Mouse (Mus musculus) c-Kit-negative CD71-positive TER-119-positive erythroid progenitor cells, embryonic 14.5 days (primary cell): ENCODE data around the gene Fryl.
A peak's percentile ranks its signal among the peaks of the same experiment; 100 is the strongest.

ENCODE experiments used
- DNase-seq: peaks from one replicate; pipeline ENCODE4 v3.0.0-alpha.2; 2013; ENCODE audit warnings: low read depth, low spot score

The Fryl gene

GRCm38 (mm10) chr5:73194740-73195139 lies 61.7 kb downstream of the Fryl start:
- DNase-seq, result no peak

GRCm38 (mm10) chr5:73194083-73194570 lies 62.3 kb downstream of the Fryl start:
- peak; percentile 61 for DNase-seq

DNA sequence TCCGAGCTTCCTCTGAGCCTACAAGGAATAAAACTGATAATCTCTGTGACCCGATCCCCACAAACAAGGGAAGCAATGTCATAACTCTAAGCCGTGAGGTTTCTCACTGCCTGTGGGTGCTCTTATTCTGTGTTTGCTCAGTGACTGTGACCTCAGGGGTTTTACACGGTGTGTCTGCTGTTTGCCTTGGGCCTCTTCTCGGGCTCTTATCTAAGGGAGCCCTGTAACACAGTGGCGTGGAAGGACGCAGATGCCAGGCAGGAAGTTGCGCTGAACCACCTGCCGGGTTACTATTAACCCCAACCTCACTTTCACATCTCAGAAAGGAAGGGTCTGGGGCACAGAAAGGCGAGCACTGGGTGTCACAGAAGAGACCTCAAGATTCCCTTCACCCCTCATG lies 62.8 kb downstream of the Fryl start:
- DNase-seq, result peak; percentile 66

GRCm38 (mm10) chr5:73192870-73193576 lies 63.4 kb downstream of the Fryl start:
- no peak for DNase-seq

GRCm38 (mm10) chr5:73191765-73192164 lies 64.7 kb downstream of the Fryl start:
- peak; percentile 84 for DNase-seq

DNA sequence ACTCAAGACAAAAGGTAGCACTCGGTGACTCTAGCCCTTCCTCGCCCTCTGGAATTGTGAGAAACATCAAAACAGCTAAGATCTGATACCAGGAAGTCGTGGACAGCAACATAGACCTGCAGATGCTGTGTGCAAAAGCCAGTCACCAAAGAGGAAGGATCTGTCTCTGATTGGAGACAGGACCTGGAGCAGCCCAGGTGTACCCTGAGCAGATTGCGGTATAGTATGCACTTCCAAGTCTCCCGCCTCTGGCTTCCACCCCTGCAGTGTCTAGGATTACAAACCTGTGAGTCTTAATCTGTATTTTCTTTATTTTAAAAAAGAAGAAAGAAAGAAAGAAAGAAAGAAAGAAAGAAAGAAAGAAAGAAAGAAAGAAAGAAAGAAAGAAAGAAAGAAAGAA lies 66.3 kb downstream of the Fryl start:
- DNase-seq, result no peak

DNA sequence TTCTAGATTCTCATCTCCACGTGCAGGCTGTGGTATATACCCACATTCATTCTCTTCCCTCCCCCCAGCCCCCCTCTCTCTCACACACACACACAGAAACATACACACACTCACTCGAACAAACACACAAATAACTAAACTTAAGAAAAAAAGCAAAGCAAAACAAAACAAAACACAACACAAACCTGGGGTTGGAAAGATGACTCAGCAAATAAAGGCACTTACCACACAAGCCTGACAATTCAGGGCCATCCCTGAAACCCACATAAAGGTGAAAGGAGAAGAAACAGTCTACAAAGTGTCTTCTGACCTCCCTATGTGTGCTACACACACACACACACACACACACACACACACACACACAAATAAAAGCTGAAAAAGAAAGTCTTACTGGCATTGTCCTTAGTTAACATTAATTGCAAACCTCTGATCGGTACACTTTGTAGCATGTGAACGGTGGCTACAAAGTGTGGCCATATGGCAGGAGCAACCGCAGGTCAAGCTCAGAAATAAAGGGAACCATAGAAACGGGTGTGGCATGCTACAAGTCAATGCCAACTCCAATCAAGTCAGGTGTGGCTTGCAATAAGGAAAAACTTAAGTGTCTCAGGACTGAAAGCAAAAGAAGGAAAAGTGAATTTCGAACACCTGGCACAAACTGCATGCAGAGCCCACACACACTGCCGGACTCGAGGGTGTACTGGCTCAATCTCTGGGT lies 66.8 kb downstream of the Fryl start:
- peak; percentile 57 for DNase-seq

DNA sequence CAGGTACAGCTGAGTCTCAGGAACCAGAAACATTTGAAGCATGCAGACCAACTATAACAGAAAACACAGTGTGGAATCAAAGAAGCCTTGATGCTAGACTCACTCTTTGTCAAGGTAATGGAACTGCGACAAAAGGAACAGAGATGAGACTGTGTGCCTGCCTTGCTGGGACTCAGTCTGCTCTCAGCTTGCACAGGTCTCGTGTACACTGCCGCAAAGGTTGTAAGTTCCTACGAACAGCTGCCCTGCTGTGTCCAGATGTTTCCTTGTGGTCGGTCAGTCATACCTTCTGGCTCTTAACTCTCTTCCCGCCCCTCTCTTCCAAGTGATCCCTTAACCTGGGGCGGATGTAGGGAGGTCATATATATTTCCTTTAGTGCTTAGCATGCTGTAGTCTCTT lies 67.8 kb downstream of the Fryl start:
- no peak for DNase-seq

- no peak for DNase-seq
Observed at GRCm38 (mm10) chr5:73188164-73188563, 68.3 kb downstream of the Fryl start.

- no peak for DNase-seq
Observed at GRCm38 (mm10) chr5:73186912-73187311, 69.5 kb downstream of the Fryl start.

- DNase-seq, result no peak
Observed at GRCm38 (mm10) chr5:73185424-73185823, 71.0 kb downstream of the Fryl start.

DNA sequence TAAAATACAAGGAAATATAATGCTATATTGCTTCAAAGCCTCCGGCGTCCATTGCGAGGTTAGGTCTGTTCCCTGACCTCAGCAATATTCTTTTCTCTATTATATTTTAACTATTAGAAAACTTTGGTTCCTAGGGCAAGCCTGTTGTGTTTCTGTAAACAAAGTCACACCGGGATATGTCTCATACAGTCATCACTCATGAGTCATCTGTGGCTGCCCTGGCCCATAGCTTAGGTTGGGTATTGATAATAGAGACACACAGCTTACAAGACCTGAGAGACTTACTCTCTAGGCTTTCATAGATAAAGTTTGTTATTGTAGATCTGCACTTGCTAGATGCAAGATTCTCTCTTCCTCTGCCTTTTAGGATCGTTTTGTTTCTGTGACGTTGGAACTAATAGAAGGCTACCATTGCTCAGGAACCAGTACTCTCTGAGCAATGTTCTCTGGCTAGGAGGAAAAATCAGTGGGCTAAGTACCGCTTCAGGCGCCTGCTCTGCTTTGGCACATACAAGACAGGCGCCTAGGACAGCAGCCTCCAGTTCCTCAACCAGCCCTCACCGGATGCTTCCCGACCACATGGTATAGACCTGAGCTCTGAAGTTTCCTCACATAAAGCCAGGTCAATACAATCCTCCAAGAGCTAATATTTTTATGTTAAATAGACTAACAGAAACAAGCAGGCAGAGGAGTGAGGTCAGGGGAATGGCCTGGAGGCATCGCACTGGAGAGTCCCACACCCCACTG lies 73.5 kb downstream of the Fryl start:
- DNase-seq, result no peak

GRCm38 (mm10) chr5:73182191-73182590 lies 74.2 kb downstream of the Fryl start:
- no peak for DNase-seq

DNA sequence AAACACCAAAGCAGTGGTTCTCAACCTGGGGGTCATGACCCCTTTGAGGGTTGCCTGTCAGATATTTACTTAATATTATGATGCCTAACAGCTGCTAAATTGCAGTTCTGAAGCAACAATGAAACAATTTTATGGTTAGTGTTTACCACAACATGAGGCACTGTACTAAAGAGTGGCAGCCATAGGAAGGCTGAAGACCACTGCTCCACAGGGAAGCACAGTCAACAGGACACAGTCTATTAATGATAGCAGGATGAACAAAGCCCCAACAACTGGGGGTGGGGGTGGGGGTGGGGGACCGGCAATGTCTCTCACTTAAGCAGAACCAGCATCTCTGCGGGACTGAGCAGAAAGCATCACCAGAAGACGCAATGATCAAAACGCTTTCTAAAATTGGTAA lies 80.1 kb downstream of the Fryl start:
- no peak for DNase-seq

DNA sequence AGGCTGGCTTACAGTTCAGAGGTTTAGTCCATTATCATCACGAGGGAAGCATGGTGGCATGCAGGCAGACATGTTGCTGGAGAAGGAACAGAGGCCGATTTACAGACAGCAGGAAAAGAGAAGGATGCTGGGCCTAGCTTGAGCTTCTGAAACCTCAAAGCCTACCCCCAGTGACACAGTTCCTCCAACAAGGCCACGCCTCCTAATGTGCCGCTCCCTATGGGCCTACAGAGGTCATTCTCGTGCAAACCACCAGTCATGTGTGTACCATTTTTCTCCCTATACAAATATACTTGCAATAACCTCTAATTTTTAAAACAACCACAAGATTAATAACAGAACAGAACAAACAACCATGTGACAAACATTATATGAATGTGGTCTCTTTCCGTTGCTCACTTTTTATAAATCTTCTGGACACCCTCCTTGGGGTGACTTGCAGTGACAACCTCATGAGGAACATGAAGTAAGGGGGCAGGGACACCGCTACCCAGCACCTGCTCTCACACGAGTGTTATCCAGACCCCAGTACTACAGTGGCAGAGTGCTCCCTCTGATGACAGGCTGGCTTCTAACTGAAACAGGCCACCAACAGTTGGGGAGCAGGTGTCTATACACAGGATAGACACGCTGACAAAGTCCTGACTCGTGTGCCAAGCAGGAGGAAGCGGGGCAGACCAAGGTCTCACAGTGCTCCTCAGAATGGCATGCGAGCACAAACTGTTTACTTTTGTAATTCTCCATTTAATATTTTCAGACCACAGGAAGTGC lies 80.9 kb downstream of the Fryl start:
- DNase-seq, result no peak

DNA sequence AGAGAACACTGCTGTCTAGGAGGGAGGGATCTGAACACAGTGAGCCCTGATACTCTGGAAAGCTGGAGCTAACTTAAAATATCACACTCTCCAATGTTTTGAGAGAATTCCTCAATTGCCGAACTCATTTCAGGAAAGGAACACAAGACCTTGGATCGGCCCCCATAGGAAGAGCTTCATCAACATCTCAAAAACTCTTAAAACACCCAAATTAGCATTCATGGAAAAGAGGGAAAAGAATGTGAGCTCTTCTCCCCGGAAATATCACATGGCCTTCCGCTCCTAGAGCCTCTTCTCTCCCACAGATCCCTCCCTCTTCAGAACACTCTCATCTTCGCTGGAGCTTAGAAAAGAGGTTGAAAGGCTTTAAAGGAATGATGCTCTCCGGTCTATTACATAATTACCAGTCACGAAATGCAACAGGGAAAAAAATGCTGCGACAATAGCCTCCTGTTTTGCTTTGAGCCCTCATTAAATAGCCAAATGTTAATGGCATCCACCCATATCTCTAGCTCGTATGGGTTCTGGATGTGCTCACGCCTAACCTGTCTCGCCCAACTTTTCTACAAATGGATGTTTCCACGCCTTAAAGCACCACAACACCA lies 84.4 kb downstream of the Fryl start:
- no peak for DNase-seq

DNA sequence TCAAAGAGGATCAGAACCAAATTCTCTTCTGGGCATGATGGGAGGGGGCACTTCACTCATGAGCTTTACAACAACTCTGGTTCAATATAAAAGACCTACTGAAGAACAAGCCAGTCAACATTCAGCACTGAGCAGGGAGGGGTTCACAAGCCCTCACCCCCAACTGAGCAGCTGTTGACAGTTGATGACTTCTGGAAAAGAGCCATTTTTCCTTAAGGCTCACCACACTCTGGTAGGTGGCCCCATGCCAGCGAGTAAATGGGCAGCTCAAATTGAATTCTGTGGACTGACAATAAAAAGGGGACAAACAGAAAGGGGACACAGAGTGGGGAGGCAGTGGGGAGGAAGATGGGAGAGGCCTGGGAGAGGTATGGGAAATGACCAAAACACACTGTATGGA lies 85.2 kb downstream of the Fryl start:
- no peak for DNase-seq

- DNase-seq, result no peak
Observed at GRCm38 (mm10) chr5:73168769-73169272, 87.6 kb downstream of the Fryl start.

- no peak for DNase-seq
Observed at GRCm38 (mm10) chr5:73167976-73168768, 88.2 kb downstream of the Fryl start.

DNA sequence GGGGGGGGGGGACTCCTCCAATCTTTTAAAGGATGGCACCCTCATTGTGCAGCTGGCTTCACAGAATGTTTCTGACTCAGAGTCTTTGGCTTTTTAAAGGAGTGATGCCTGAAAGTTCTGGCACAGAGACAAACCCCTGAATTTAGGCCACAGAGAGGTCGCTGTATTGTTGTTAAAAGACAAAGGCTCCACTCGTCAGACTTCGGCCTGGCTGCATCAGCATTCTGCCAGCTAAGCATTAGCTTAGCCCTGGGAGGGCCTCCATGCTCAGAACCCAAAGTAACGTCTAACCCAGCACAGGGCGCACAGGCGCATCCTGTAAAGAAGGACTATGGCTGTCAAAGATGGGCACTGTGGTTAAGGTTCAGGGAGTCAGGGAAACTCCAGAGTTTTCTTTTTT lies 92.4 kb downstream of the Fryl start:
- no peak for DNase-seq
